Mouse (Mus musculus) telencephalon, adult 2 months (tissue): Measurements from ENCODE around the gene Olfr467.
A peak's percentile ranks its signal among the peaks of the same experiment; 100 is the strongest.
"Not testable (repeated sequence)": the region's sequence is repeated elsewhere in the genome, so short reads cannot be mapped to it uniquely, and the experiment has no call there.

Experiments
- DNase-seq: peaks from one replicate; pipeline ENCODE4 v3.0.0-alpha.2; 2011; ENCODE audit warnings: low read depth, low spot score

The Olfr467 gene

DNA sequence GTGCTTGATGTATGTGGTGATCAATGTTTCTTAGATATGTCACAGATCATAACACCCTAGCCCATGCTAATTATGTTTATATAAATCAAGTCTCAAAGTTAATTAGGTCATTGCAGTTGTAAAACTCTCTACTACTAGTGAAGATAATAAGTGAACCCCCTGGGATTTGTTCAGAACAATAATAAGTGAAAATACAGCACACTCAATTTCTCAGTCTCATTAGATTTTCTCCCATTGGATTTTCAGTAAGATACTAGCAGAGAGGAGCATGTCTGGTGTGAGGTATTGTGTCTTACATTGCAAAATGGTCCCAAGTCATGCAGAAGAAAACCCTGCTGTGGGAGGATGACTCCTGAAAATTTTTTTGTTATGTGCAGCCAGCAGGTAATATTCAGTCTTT lies at the start of gene Olfr467:
Gene Olfr467 (plus strand): TSS at position 301 of the 400 bp plus-strand sequence.
- DNase-seq = no peak

DNA sequence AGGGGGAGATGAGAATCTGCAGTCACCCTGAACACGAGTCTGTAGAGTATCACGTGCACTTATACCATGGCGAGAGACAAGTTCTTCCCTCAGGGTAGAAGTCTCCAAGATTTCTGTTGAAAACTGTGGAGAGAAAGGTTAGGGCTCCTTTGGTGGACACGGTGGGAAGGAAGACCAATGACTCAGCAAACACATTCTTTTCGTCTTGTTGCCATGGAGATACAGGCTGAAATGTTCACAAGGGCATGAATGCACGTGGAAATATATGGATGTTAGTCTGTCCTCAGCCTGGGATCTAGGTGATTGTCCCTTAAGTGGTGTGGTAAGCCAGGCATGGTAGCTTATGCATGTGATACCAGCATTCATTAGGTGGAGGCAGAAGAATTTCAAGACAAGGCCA lies 41.3 kb upstream of the Olfr467 start:
- no peak for DNase-seq

DNA sequence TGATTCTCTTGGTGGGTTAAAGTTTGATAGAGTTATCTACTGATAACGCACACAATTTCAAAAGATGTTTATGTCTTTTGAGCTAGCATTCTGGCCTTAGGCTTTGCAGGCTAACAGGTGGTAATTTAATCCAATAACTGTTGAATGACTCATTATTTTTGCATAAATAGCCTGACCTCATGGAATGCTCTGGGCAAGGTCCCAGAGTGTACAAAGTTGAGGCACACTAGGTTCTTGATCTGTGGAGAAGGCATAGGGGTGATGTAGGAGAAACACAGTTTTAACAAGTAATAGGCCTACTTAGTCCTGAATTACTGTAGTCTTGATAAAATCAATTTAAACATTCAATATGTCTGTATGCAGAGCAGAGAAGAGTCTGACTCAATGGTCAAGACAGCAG lies 33.8 kb upstream of the Olfr467 start:
- no peak for DNase-seq

DNA sequence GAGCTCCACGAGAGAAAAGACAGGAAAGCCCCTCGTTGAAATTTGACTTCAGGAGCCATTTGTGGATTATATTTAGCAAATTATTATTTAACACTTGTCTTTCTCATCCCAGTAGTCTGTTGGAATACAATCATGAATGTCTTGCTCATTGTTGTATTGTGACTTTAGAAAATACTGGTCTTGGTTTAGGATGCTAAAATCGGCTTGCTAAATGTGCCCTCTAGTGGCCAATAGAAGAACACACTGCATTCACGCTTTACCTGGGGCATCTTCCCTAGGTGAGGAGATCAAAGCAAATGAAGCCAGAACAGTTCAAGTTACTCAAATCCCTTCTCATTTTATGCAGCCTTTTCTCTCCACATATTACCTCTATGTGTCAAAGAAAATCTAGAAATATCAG lies 32.5 kb upstream of the Olfr467 start:
- no peak for DNase-seq

DNA sequence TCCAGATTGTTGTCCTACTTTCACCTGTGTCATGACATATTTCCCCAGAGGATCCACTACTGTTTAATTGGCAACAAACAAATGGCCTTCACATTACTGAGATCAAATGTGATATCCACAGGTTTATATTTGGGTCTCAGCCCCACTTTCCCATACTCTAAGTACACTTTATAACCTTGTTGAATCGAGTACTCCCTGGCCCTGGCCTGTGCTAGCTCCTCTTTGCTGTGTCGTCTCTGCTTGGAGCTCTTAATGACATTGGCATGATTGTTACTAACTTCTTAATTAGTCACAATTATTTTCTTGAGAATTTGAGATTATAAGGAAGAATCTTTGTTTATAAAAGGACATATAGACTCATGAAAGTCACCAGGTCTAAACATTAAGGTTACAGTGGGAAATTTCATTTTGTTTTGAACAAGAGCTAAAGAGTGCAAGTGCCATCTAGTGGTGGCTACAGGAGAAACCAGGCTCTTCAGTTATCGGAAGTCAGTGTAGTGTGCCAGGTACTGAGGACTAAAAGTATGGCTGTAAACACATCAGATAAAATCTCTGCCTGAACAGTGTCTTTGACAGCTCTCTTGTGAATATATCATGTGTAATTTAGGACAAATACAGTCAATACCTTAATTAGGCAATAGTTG lies 24.0 kb upstream of the Olfr467 start:
- peak; percentile 15 for DNase-seq

DNA sequence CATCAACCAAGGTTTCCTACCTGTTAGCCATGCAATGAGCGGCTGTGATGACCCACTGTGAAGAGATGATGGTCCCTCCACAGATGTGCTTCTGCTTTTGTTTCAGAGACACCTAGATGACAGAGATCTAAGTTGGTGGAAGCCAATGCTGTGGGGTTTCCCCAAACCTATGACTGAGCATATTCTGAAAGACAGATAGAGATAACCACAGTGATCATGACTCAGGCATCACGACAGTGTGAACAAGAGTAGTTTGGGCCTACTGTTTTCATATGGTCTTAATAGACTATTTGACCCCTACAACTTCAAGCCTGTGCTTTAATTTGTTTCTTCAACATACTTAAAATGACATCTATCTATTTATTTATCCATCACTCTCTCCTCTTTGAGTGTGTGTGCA lies 15.6 kb upstream of the Olfr467 start:
- no peak for DNase-seq

DNA sequence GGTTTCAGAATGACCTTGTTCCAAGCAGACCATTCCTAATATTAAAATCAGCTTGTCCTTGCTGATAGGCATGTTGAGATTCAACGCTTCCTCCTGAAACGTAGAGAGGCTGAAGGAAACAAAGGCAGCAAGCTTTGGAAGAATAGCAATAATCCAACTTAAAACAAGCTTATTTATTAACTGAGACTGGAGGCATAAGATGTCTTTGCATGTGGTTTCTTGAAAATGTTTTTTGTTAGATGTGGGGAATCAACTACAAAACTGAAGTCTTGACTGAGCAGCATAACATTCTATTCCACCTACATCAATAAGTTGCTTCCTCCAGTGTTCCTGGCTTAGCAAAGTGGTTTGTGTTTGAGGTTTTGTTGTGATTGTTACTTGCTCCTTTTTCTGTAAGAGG lies 11.0 kb upstream of the Olfr467 start, which contains the start of gene Ovch2:
Gene Ovch2 (minus strand): TSS at position 101 of the 400 bp plus-strand sequence.
- no peak for DNase-seq

DNA sequence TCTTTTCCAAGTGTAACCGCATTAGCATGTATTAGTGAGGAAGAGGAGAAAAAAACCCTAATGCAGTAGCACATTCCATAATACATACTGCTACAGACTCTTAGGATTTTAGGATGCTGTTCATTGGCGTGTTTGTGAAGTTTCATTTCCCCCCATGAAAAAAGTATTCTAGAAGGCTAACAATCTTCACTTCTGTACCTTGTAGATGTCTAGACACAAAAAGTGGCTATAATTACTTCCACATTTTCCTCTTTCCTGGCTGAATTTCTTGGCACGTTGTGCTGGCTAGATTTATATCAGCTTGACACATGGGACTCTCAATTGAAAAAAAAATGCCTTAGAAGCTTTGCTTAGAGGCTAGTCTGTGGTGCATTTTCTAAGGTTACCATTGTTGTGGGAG lies 9.9 kb upstream of the Olfr467 start:
- DNase-seq = no peak

DNA sequence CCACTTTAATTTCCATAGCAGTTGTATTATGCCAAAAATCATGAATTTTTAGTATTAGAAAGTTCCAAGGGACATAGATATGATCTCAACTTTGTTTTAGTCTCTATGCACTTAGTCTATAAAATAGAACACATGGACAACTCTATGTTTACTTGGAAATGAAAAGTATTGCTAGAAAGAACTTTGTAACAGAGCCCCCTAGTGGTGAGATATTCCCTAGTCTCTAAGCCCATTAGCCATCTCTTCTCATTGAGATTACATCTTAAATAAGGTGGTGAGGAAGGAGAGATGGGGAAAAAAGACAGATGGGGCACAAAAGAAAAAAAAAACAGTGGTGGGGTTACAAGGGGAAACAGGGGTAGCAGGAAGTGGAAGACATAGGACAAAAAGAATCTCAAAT lies 7.4 kb downstream of the Olfr467 start:
- DNase-seq = no peak

DNA sequence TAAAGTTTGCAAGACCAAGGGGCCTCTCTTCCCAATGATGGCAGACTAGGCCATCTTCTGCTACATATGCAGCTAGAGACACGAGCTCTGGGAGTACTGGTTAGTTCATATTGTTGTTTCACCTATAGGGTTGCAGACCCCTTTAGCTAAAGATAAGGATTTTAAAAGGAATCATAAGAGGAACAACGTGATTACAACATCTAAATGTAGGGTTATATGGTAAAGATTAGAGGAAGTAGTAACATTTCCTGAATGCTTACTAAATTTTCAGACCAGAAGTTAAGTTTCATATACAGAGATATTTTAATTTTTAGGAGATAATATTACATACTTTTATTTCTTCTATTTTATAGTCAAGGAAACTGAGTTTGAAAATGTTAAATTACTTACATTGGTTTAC lies 11.8 kb downstream of the Olfr467 start:
- DNase-seq = not testable (repeated sequence)

DNA sequence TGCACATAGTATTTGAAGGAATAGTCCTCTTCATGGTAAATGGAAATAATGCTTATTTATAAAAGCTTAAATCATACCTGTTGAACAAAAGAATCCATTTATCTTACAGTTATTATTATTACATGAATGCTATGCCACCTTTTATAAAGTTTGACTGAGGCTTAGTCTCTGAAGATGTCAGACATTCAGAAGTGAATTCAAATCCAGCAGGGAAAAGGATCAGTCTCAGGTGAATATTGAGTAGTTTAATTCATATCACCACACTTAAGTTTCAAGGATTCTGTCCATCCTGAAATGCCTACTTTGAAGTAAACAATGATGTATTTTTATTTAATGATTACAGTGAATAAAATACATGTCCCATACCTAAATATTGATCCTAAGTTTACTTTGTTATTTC lies 13.4 kb downstream of the Olfr467 start, which contains the start of gene Olfr469:
Gene Olfr469 (minus strand): TSS at position 101 of the 400 bp plus-strand sequence.
- not testable (repeated sequence) for DNase-seq

DNA sequence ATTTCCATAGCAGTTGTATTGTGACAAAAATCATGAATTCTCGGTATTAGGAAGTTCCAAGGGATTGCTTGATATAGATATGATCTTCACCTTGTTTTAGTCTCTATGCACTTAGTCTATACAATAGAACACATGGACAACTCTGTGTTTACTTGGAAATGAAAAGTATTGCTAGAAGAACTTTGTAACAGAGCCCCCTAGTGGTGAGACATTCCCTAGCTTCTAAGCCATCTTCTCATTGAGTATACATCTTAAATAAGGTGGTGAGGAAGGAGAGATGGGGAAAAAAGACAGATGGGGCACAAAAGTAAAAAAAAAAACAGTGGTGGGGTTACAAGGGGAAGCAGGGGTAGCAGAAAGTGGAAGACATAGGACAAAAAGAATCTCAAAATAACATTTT lies 29.7 kb downstream of the Olfr467 start:
- no peak for DNase-seq

DNA sequence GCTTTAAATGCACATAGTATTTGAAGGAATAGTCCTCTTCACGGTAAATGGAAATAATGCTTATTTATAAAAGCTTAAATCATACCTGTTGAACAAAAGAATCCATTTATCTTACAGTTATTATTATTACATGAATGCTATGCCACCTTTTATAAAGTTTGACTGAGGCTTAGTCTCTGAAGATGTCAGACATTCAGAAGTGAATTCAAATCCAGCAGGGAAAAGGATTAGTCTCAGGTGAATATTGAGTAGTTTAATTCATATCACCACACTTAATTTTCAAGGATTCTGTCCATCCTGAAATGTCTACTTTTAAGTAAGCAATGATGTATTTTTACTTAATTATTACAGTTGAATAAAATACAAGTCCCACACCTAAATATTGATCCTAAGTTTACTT lies 35.3 kb downstream of the Olfr467 start, which contains the start of gene Olfr470:
Gene Olfr470 (minus strand): TSS at position 101 of the 400 bp plus-strand sequence.
- DNase-seq = not testable (repeated sequence)
